Mouse (Mus musculus): ENCODE results near the gene Rsph14. TPM values are rescaled to one million over a fixed set of nuclear protein-coding genes. Genes with fewer than 3 reads are reported as not detected.

Rsph14 gene
- total RNA-seq, 1 experiment from 2014 or later: not detected

- no peak for ATAC-seq (replicated peaks; ENCODE audit: insufficient number of reproducible peaks, low FRiP score, low TSS enrichment, poor library complexity, severe bottlenecking)
Observed at GRCm38 (mm10) chr10:74919277-74919676, 113.1 kb downstream of the Rsph14 start.

GRCm38 (mm10) chr10:74908431-74908830, 124.0 kb downstream of the Rsph14 start:
- ATAC-seq (replicated peaks; ENCODE audit: insufficient number of reproducible peaks, low FRiP score, low TSS enrichment, poor library complexity, severe bottlenecking): no peak

Other genes with a start within 250 kb of the Rsph14 start
- 0.19 to 4.5 TPM in 2 of 3 replicates, not detected in the other for gene Gnaz, start 65.4 kb downstream of the Rsph14 start, total RNA-seq (2017)
- gene Rab36, start 4.5 kb upstream of the Rsph14 start, total RNA-seq (2017): 0.39 to 6.9 TPM (median 1.2 TPM) in 3 replicates
- 7.1 to 13.3 TPM (median 13.1 TPM) in 3 replicates for gene Bcr, start 28.0 kb upstream of the Rsph14 start, total RNA-seq (2017)
- 34.2 to 50.5 TPM (median 34.5 TPM) in 3 replicates for gene Specc1l, start 179.5 kb upstream of the Rsph14 start, total RNA-seq (2017)